In genomic region chr6:73368047-73368835, GRCm38 (mm10) we compare ENCODE assay signal across 8 mouse cellular contexts.
DNase-seq lines count a peak whose midpoint lies in the region; ATAC-seq lines count a peak whose summit lies in the region.

No protein-coding gene starts in this region.

- H3K36me3 ChIP-seq in heart, embryonic 15.5 days: no peaks in the 10 kb centered on the region
- H3K36me3 ChIP-seq in midbrain, embryonic 13.5 days: no peaks in the 10 kb centered on the region

- H3K4me1 ChIP-seq in heart, embryonic 15.5 days (replicated peaks): no peaks in the 10 kb centered on the region
- peaks cover 12% of the 10 kb centered on the region; the same call in 1 of the 2 replicates for H3K4me1 ChIP-seq in midbrain, embryonic 13.5 days (replicated peaks)

- 5% methylated on average over 21 of the region's 21 CpGs for WGBS in heart, embryonic 15.5 days
- 11% methylated on average over 21 of the region's 21 CpGs for WGBS in midbrain, embryonic 13.5 days

- no peak overlapping the region for H3K27ac ChIP-seq in heart, embryonic 15.5 days
- no peak overlapping the region for H3K27ac ChIP-seq in midbrain, embryonic 13.5 days

- DNase-seq in heart, postnatal 25 days (ENCODE audit: low spot score): no peak
- peak; percentile 28 for DNase-seq in NIH3T3 (ENCODE audit: low read depth)
- peak; percentile 11 for DNase-seq in forelimb bud, embryonic 11.5 days (ENCODE audit: low read depth, low spot score)
- no peak for DNase-seq in urinary bladder, postnatal 10 days (ENCODE audit: low spot score)
- DNase-seq in urinary bladder, postnatal 25 days (ENCODE audit: low spot score): no peak
- no peak for DNase-seq in cerebellum, postnatal 4 days (ENCODE audit: low spot score in 2 of 2)

- no peaks in the 10 kb centered on the region for H3K9me3 ChIP-seq in heart, embryonic 15.5 days (replicated peaks)
- no peaks in the 10 kb centered on the region for H3K9me3 ChIP-seq in midbrain, embryonic 13.5 days

- H3K4me3 ChIP-seq in heart, embryonic 15.5 days: peak overlapping the region; percentile 27
- H3K4me3 ChIP-seq in midbrain, embryonic 13.5 days (replicated peaks): no peak overlapping the region

- no peak overlapping the region for H3K9ac ChIP-seq in heart, embryonic 15.5 days
- no peak overlapping the region for H3K9ac ChIP-seq in midbrain, embryonic 13.5 days (replicated peaks)

- ATAC-seq in heart, embryonic 15.5 days (replicated peaks; ENCODE audit: insufficient number of reproducible peaks, insufficient read depth, low FRiP score, low read depth): 0 out of 2 replicates have a peak, but pooled peaks have one; percentile 51
- ATAC-seq in midbrain, embryonic 13.5 days: peak; percentile 48

- intact Hi-C loops in heart, postnatal 25 days (cut with DNase I): no loop called here

- peaks cover 12% of the 10 kb centered on the region; the same call in 1 of the 2 replicates for H3K27me3 ChIP-seq in heart, embryonic 15.5 days
- H3K27me3 ChIP-seq in midbrain, embryonic 13.5 days: peaks cover 13% of the 10 kb centered on the region; the same call in 1 of the 2 replicates

- peak overlapping the region; percentile 44 for H3K4me2 ChIP-seq in heart, embryonic 15.5 days
- peak overlapping the region; percentile 28 for H3K4me2 ChIP-seq in midbrain, embryonic 13.5 days (replicated peaks)

Comparison
In these comparisons a context has a peak if more than half of its experiments do, and no peak if none do; other contexts are left out.
1. DNase-seq: peak in NIH3T3 (single experiment) and forelimb bud, embryonic 11.5 days (single experiment); none in heart, postnatal 25 days (single experiment), urinary bladder, postnatal 10 days (single experiment), urinary bladder, postnatal 25 days (single experiment) and cerebellum, postnatal 4 days (0 of 2).